In the genomic region with DNA sequence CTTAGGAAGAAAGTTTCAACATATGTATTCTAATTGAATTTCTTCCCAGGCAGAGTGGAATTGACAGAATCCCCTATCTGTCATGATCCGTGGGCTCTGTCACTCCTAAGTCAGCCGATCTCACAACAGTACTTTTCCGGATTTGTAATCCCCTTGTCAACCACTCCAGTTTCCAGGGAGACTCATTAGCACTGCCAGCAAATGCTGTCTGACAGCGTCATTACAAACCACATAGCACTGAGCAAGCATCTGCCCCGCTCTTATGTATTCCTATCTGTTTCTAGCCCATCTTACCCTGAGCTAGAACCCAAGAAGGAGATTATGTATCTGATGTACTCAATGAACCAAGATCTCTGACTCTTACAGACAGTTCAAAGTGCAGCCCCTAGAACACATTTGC, we compare ENCODE assay signal across 23 mouse cellular contexts.
DNase-seq lines count a peak whose midpoint lies in the region; ATAC-seq lines count a peak whose summit lies in the region.
"Had no signal": no experiment of that assay in that cellular context is flagged by ENCODE, and none has a peak within 500 bp of the region (broad histone marks: within the 10 kb centered on the region; RNA-seq: fewer than 3 reads in every experiment).

No protein-coding gene starts in this region.

- no peak overlapping the region for H3K27ac ChIP-seq in forebrain, embryonic 15.5 days (replicated peaks)
- H3K27ac ChIP-seq in midbrain, embryonic 16.5 days (ENCODE audit: low read length), result peak overlapping the region; percentile 30; the same call in 1 of the 2 replicates
- H3K27ac ChIP-seq in liver, embryonic 11.5 days (ENCODE audit: low read depth, low read length), result no peak overlapping the region
- H3K27ac ChIP-seq: gastrocnemius, adult 2 months; liver, embryonic 14.5 days; stomach, postnatal 0 days had no signal

- H3K27me3 ChIP-seq in forebrain, embryonic 15.5 days, result no peaks in the 10 kb centered on the region
- no peaks in the 10 kb centered on the region for H3K27me3 ChIP-seq in midbrain, embryonic 16.5 days (ENCODE audit: control insufficient read depth, insufficient read depth, low read depth, low read length)
- H3K27me3 ChIP-seq in liver, embryonic 11.5 days (replicated peaks; ENCODE audit: control insufficient read depth, insufficient read depth, low read length), result no peaks in the 10 kb centered on the region
- H3K27me3 ChIP-seq: CH12.LX, Patski had no signal

- peaks cover 48% of the 10 kb centered on the region for H3K4me1 ChIP-seq in forebrain, embryonic 15.5 days
- peaks cover 30% of the 10 kb centered on the region for H3K4me1 ChIP-seq in midbrain, embryonic 16.5 days (ENCODE audit: control insufficient read depth, insufficient read depth, low read length)
- no peaks in the 10 kb centered on the region for H3K4me1 ChIP-seq in liver, embryonic 11.5 days (replicated peaks; ENCODE audit: control insufficient read depth, insufficient read depth, low read length)

- no peak for DNase-seq in frontal cortex, postnatal 14 days (ENCODE audit: low spot score in 2 of 2)
- DNase-seq in layer of hippocampus, adult 9-11 months, result peak; percentile 58
- no peak for DNase-seq in layer of hippocampus, postnatal 10 days (ENCODE audit: low spot score in 2 of 2)
- DNase-seq in liver, embryonic 11.5 days (ENCODE audit: low spot score), result no peak
- DNase-seq in embryo, embryonic 10.5 days (ENCODE audit: low spot score), result no peak
- DNase-seq: adrenal gland, postnatal 36 days; cerebellum, adult 11-12 months; cerebellum, postnatal 25 days; embryo, embryonic 11 days; gastrocnemius, adult 2 months; kidney, adult 8-10 months; kidney, postnatal 14 days; lung, embryonic 14.5 days; right cerebral cortex, postnatal 14 days had no signal

- H3K9ac ChIP-seq in forebrain, embryonic 15.5 days (replicated peaks), result no peak overlapping the region
- H3K9ac ChIP-seq in midbrain, embryonic 16.5 days (ENCODE audit: low read depth, low read length), result no peak overlapping the region
- no peak overlapping the region for H3K9ac ChIP-seq in liver, embryonic 11.5 days (ENCODE audit: low read depth, low read length)
- H3K9ac ChIP-seq: liver, embryonic 14.5 days; lung, embryonic 14.5 days had no signal

- ATAC-seq in frontal cortex, adult (ENCODE audit: low TSS enrichment), result peak; percentile 71
- peak; percentile 33; the same call in 1 of the 2 replicates for ATAC-seq in forebrain, embryonic 15.5 days (replicated peaks)
- ATAC-seq in midbrain, embryonic 16.5 days, result 0 out of 2 replicates have a peak, but pooled peaks have one; percentile 29
- no peak for ATAC-seq in liver, embryonic 11.5 days (replicated peaks; ENCODE audit: low FRiP score)
- ATAC-seq: inflammation-experienced regulatory T-cells, adult 6 months; Patski had no signal

- H3K9me3 ChIP-seq in forebrain, embryonic 15.5 days, result no peaks in the 10 kb centered on the region
- no peaks in the 10 kb centered on the region for H3K9me3 ChIP-seq in midbrain, embryonic 16.5 days (replicated peaks; ENCODE audit: control insufficient read depth, low read length, poor library complexity, severe bottlenecking)
- H3K9me3 ChIP-seq in liver, embryonic 11.5 days (ENCODE audit: control insufficient read depth, low read length), result no peaks in the 10 kb centered on the region
- H3K9me3 ChIP-seq: G1E had no signal

- WGBS in forebrain, embryonic 15.5 days, result 20% methylated on average over 5 of the region's 5 CpGs
- WGBS in midbrain, embryonic 16.5 days, result 11% methylated on average over 5 of the region's 5 CpGs
- 62% methylated on average over 5 of the region's 5 CpGs for WGBS in liver, embryonic 11.5 days

- no peaks in the 10 kb centered on the region for H3K36me3 ChIP-seq in forebrain, embryonic 15.5 days
- H3K36me3 ChIP-seq in midbrain, embryonic 16.5 days (ENCODE audit: control insufficient read depth, insufficient read depth, low read length), result no peaks in the 10 kb centered on the region
- H3K36me3 ChIP-seq in liver, embryonic 11.5 days (ENCODE audit: control insufficient read depth, insufficient read depth, low read length), result no peaks in the 10 kb centered on the region
- H3K36me3 ChIP-seq: G1E had no signal

- H3K4me2 ChIP-seq in forebrain, embryonic 15.5 days (replicated peaks), result no peak overlapping the region
- no peak overlapping the region for H3K4me2 ChIP-seq in midbrain, embryonic 16.5 days (ENCODE audit: low read length)
- H3K4me2 ChIP-seq in liver, embryonic 11.5 days, result no peak overlapping the region
- H3K4me2 ChIP-seq: lung, embryonic 14.5 days had no signal

- no peak overlapping the region for H3K4me3 ChIP-seq in forebrain, embryonic 15.5 days
- no peak overlapping the region for H3K4me3 ChIP-seq in midbrain, embryonic 16.5 days (ENCODE audit: low read depth, low read length)
- no peak overlapping the region for H3K4me3 ChIP-seq in liver, embryonic 11.5 days (ENCODE audit: low read depth, low read length)
- H3K4me3 ChIP-seq: gastrocnemius, adult 2 months had no signal
